Mouse (Mus musculus) kidney, embryonic 14.5 days (tissue): ENCODE measurements around the gene Tk1. TPM values are rescaled to one million over a fixed set of nuclear protein-coding genes. Genes with fewer than 3 reads are reported as not detected.

ENCODE experiments used
- ATAC-seq: fragments of 200-750 bp; cut with Nextera tagmentation; 2 replicates; pipeline ENCODE4 v1.8.0; 2017; ENCODE audit warnings: moderate number of reproducible peaks, mild to moderate bottlenecking, moderate TSS enrichment, moderate library complexity; ENCODE audit not compliant: low FRiP score, low TSS enrichment
- H3K27ac ChIP-seq: fragments of 300-500 bp; sonication (generic); 2 replicates; pipeline ENCODE4 v1.5.1; 2014; ENCODE audit warnings: low read depth, mild to moderate bottlenecking, low read length, moderate library complexity, mixed read lengths
- H3K27me3 ChIP-seq: fragments of 300-500 bp; sonication (generic); 2 replicates; pipeline ENCODE4 v1.6.1; 2014; ENCODE audit warnings: mild to moderate bottlenecking, low read length; ENCODE audit not compliant: control insufficient read depth, insufficient read depth
- H3K36me3 ChIP-seq: fragments of 300-500 bp; sonication (generic); 2 replicates; pipeline ENCODE4 v1.6.1; 2014; ENCODE audit warnings: low read length, mixed read lengths; ENCODE audit not compliant: control insufficient read depth, insufficient read depth
- H3K4me1 ChIP-seq: fragments of 300-500 bp; sonication (generic); 2 replicates; pipeline ENCODE4 v1.6.1; 2014; ENCODE audit warnings: low read length, mixed read lengths; ENCODE audit not compliant: control insufficient read depth, insufficient read depth
- H3K4me2 ChIP-seq: fragments of 300-500 bp; sonication (generic); replicated peaks from 2 replicates; pipeline ENCODE4 v1.6.1; 2014; ENCODE audit warnings: low read depth, mild to moderate bottlenecking, low read length
- H3K4me3 ChIP-seq: fragments of 300-500 bp; sonication (generic); 2 replicates; pipeline ENCODE4 v1.5.1; 2014; ENCODE audit warnings: mild to moderate bottlenecking, low read length
- H3K9ac ChIP-seq: fragments of 300-500 bp; sonication (generic); 2 replicates; pipeline ENCODE4 v1.6.1; 2014; ENCODE audit warnings: low read depth, mild to moderate bottlenecking, low read length, moderate library complexity
- H3K9me3 ChIP-seq: fragments of 300-500 bp; sonication (generic); 2 replicates; pipeline ENCODE4 v1.6.1; 2016; ENCODE audit warnings: low read length; ENCODE audit not compliant: control insufficient read depth
- WGBS: fragments of 180-500 bp; shearing (Covaris S2); extraction: QIAGEN DNeasy Blood & Tissue Kit; methylation state at CpG from one replicate; pipeline ENCODE4 v1.1.7; 2014; 5-methylcytosine and 5-hydroxymethylcytosine counted together
- polyA plus RNA-seq: library from polyadenylated mRNA; unstranded; fragments of >200 nt; fragmentation: Nextera tagmentation; extraction: Ambion mirVana; gene quantifications from 2 replicates; pipeline ENCODE4 v1.2.1, GENCODE M21; 2014

Tk1 gene
- polyA plus RNA-seq, 1 experiment from 2014 or later: 129 TPM

DNA sequence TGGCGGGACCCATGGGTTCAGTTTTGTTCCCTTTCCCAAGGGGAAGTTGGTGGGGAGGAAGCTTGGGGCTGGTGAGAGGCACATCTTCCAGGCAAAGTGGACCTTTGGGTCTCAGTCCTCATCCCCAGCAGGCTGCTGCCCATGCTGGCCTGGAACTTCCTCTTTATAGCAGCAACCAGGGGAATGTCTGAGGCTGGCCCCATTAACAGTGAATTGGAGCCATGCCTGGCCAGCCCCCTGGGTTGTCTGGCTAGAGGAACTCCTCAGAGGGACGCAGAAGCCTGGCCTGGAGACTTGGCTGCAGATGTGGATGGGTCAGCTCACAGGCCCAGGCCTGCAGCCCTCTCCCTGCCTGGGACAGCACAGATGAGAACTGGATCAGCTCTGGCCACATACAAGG is 38.9 kb upstream of the Tk1 start:
- H3K4me3 ChIP-seq: no peak overlapping the region
- no peak overlapping the region for H3K4me2 ChIP-seq
- WGBS: 68% methylated on average over 2 of the region's 2 CpGs
- H3K4me1 ChIP-seq: peaks cover 19% of the 10 kb centered on the region; the same call in 1 of the 2 replicates
- no peaks in the 10 kb centered on the region for H3K36me3 ChIP-seq
- no peak for ATAC-seq
- H3K9me3 ChIP-seq: no peaks in the 10 kb centered on the region
- H3K27ac ChIP-seq: no peak overlapping the region
- peaks cover 16% of the 10 kb centered on the region for H3K27me3 ChIP-seq
- H3K9ac ChIP-seq: no peak overlapping the region

DNA sequence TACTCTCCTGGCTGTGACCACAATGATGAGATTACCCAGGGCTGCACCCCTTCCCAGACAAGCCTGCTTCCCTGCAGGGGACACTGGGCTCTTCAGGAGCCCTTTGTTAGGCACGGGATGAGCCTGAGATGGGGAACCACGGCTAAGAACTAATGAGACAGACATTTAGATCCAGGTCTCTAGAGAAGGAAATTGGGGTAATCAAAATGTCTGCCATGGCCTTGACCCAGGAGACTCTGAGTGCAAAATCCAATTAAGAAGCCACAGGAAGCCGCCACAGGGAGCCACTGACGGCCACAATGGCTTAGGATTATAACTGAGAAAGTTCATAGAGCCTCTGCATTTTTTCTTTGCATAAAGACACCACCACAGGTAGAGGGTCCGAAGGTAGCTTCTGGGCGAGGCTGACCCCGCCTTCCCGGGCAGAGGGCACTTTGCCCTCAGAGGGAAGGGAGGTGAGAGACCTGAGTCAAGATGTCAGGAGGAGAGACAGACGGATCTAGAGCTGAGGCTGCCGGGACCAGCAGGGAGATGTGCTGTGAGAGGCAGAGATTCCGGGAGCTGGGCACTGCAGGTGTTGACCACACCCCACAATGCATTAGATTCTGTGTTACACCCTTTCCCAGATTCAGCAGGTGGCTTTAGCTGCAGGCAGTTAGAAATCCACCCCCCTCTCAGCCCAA is 37.4 kb upstream of the Tk1 start:
- Histone ChIP-seq H3K9ac (no peak overlapping the region), H3K9me3 (no peaks in the 10 kb centered on the region), H3K27me3 (peaks cover 18% of the 10 kb centered on the region), H3K4me1 (peaks cover 19% of the 10 kb centered on the region; the same call in 1 of the 2 replicates), H3K36me3 (no peaks in the 10 kb centered on the region), H3K4me2 (no peak overlapping the region), H3K27ac (no peak overlapping the region), H3K4me3 (no peak overlapping the region)
- WGBS: 35% methylated on average over 11 of the region's 11 CpGs
- no peak for ATAC-seq

DNA sequence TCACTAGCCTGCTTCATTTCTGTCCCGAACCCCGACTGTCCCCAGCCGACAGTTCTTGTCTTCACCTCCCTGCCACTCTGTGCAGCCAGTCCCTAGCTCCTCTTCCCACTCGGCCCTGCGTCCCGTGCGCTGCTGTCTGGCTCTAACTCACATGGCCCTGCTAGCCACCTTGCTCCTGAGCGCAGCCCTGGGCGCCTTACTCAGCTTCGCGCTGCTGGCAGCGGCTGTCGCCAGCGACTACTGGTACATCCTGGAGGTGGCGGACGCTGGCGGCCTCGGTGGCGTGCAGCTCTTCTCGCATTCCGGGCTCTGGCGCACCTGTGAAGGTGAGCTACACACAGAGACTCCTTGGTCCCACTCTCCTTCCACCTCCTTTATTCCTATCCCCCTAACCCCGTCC is 34.7 kb upstream of the Tk1 start, which contains the start of gene Tmem235:
TSS of gene Tmem235 (plus strand) at position 152 of the 400 bp plus-strand sequence.
- peak within 1 kb of the TSS; percentile 45 for H3K9ac ChIP-seq
- H3K4me3 ChIP-seq: peak within 1 kb of the TSS; percentile 10; the same call in 1 of the 2 replicates
- peaks cover 12% of the 10 kb centered on the region; the same call in 1 of the 2 replicates for H3K4me1 ChIP-seq
- H3K36me3 ChIP-seq: peaks cover 20% of the 10 kb centered on the region
- H3K9me3 ChIP-seq: 0 out of 2 replicates have a peak, but pooled peaks cover 2% of the 10 kb centered on the region
- no peak within 1 kb of the TSS for H3K27ac ChIP-seq
- WGBS: 3% methylated on average over 23 of the region's 23 CpGs
- peaks cover 18% of the 10 kb centered on the region for H3K27me3 ChIP-seq
- H3K4me2 ChIP-seq: peak within 1 kb of the TSS; percentile 32
- no peak for ATAC-seq

DNA sequence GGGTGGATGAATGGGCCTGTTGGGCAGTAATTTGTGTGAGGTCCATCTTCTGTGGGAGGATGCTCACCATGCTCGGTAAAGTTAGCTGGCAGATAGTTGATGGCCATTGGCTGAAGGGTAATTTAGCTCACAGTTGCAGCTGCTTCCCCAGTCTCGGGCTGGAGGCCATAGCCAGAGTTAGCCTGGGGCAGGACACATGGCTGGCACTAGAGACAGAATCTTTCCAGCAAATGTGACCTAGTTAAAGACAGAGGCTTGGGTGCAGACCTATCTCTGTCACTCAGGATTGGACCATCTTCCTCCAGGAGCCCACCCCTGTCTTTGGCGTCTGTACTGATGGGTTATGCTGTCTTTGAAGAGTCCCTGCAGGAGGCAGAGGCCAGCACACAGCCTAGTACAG is 32.5 kb upstream of the Tk1 start:
- Histone ChIP-seq H3K4me2 (no peak overlapping the region), H3K9me3 (0 out of 2 replicates have a peak, but pooled peaks cover 2% of the 10 kb centered on the region), H3K27ac (no peak overlapping the region), H3K4me1 (0 out of 2 replicates have a peak, but pooled peaks cover 8% of the 10 kb centered on the region), H3K36me3 (peaks cover 40% of the 10 kb centered on the region), H3K4me3 (no peak overlapping the region), H3K27me3 (peaks cover 18% of the 10 kb centered on the region), H3K9ac (no peak overlapping the region)
- ATAC-seq: no peak
- WGBS: 35% methylated on average over 3 of the region's 3 CpGs

DNA sequence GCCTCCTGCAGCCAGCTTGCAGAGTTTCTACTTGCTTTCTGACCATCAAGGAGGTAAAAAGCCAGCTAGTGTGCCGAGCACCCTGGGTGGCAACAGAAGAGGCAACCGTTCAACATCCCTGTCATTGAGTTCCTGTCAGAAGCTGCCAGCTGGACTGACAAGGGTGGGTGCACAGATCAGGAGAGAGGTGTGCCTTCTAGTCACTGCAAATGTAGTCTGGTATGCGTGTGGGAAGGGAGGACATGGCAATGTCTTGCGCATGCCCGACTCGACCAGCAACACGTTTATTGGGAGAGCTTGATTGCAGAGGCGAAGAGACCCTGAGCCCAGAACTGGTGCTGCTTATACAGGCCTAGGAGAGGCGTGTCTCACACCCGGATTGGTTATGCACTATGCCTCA is 31.6 kb upstream of the Tk1 start:
- H3K4me1 ChIP-seq: 0 out of 2 replicates have a peak, but pooled peaks cover 8% of the 10 kb centered on the region
- no peak for ATAC-seq
- peaks cover 49% of the 10 kb centered on the region for H3K36me3 ChIP-seq
- H3K9me3 ChIP-seq: 0 out of 2 replicates have a peak, but pooled peaks cover 2% of the 10 kb centered on the region
- H3K27ac ChIP-seq: no peak overlapping the region
- H3K9ac ChIP-seq: no peak overlapping the region
- no peak overlapping the region for H3K4me2 ChIP-seq
- H3K27me3 ChIP-seq: peaks cover 18% of the 10 kb centered on the region
- no peak overlapping the region for H3K4me3 ChIP-seq
- 89% methylated on average over 10 of the region's 10 CpGs for WGBS

DNA sequence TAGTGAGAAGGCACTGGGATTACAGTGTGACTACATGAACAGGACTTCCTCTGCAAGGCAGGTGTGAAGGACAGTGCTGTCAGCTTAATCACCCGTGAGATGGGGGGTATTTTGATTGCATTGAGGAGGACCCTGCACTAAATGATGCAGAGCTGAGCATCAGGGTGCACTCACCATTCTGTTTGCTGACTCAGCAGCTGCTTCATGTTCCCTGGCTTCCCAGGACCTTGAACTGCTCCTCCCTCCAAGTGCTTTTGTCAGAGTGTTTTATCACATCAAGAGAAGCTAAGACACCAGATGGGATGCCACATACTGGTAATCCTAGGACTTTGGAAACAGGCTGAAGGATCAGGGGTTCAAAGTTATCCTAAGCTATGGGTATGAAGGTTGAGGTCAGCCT is 30.1 kb upstream of the Tk1 start:
- Histone ChIP-seq H3K4me1 (0 out of 2 replicates have a peak, but pooled peaks cover 8% of the 10 kb centered on the region), H3K9ac (no peak overlapping the region), H3K27ac (no peak overlapping the region), H3K36me3 (peaks cover 56% of the 10 kb centered on the region), H3K27me3 (peaks cover 13% of the 10 kb centered on the region), H3K4me3 (no peak overlapping the region), H3K9me3 (0 out of 2 replicates have a peak, but pooled peaks cover 2% of the 10 kb centered on the region), H3K4me2 (no peak overlapping the region)
- ATAC-seq: no peak
- WGBS: 56% methylated on average over 1 of the region's 1 CpGs

DNA sequence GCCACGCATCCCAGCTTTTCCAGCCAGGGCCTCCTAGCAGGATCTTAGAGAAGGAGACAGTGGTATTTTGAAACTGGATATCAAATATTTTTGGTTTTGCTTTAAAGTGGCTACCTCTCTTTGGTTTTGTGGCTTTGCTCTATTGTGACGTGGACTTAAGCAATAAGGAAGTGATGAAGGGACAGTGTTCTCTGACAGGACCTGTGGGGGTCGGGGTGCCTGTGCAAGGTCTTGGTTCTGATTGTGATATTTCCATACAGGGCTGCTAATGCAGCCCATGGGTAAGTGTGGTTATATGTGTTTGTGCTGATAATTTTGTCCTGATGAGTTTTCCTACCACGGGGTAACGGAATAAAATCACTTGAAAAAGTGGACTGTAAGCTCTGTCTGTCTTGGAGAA is 29.5 kb upstream of the Tk1 start:
- Histone ChIP-seq H3K4me2 (no peak overlapping the region), H3K27ac (no peak overlapping the region), H3K36me3 (peaks cover 56% of the 10 kb centered on the region), H3K9me3 (0 out of 2 replicates have a peak, but pooled peaks cover 2% of the 10 kb centered on the region), H3K9ac (no peak overlapping the region), H3K27me3 (peaks cover 7% of the 10 kb centered on the region; the same call in 1 of the 2 replicates), H3K4me3 (no peak overlapping the region), H3K4me1 (peaks cover 7% of the 10 kb centered on the region)
- no peak for ATAC-seq
- WGBS: 81% methylated on average over 5 of the region's 5 CpGs

DNA sequence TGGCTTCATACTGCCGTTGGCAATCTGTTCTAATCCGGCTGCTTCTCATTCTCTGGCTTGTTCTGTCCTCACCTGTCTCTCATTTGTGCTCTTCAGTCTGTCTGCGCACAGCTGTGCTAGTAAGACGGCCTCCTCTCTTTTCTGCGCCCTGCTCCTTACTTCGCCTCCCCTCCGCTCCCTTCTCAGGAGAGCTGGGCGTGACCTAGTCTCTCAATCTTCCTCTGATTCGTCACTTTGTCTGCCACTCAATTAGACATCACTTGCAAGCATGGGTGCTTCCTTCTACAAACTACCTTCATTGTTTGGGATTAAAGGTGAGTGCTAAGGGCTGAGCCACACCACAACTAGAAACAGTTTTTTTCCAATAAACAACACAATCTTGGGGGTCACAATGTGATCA is 28.3 kb upstream of the Tk1 start:
- no peak for ATAC-seq
- Histone ChIP-seq H3K36me3 (peaks cover 56% of the 10 kb centered on the region), H3K4me1 (peaks cover 10% of the 10 kb centered on the region), H3K4me2 (no peak overlapping the region), H3K27ac (no peak overlapping the region), H3K4me3 (no peak overlapping the region), H3K9me3 (0 out of 2 replicates have a peak, but pooled peaks cover 2% of the 10 kb centered on the region), H3K9ac (no peak overlapping the region), H3K27me3 (no peaks in the 10 kb centered on the region)
- WGBS: 92% methylated on average over 9 of the region's 9 CpGs

DNA sequence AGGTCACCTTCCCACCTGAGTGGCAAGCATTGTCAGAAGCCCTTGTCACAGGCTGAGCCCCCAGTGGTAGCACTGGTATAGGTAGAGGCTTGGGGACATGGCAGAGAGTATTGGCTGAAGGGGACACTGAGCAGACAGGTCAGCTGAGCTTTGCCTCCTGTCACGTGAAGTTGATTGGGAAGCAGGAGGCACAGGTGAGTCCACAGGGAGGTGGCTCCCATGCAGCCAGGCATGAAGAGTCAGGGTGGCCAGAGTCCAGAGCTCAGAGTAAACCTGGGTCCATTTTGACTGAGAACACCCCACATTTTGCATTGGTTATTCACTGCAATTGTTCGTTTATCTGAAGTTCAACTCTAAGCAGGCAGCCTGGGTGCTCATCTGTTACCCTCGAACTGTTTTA is 27.0 kb upstream of the Tk1 start:
- no peak overlapping the region for H3K4me2 ChIP-seq
- no peak overlapping the region for H3K9ac ChIP-seq
- ATAC-seq: no peak
- H3K4me1 ChIP-seq: peaks cover 16% of the 10 kb centered on the region
- 83% methylated on average over 3 of the region's 3 CpGs for WGBS
- no peak overlapping the region for H3K4me3 ChIP-seq
- H3K9me3 ChIP-seq: 0 out of 2 replicates have a peak, but pooled peaks cover 2% of the 10 kb centered on the region
- no peaks in the 10 kb centered on the region for H3K27me3 ChIP-seq
- H3K36me3 ChIP-seq: peaks cover 56% of the 10 kb centered on the region
- no peak overlapping the region for H3K27ac ChIP-seq
